Mouse (Mus musculus): ENCODE data around the gene Ppm1l.

DNA sequence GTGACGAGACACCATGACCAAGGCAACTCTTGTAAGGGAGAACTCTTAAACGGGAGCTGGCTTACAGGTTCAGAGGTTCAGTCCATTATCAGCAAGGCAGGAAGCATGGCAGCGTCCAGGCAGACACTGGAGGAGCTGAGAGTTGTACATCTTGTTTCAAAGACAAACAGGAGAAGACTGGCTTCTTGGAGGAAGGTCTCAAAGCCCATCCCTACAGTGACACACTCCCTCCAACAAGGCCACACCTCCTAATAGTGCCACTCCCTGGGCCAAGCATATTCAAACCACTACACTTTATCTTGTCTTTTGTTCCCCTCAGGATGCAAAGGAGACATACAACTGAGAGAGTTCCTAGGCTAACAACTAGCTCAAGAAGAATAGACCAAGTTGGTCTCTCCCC lies 279.5 kb downstream of the Ppm1l start:
- TF ChIP-seq CTCF (conservative IDR thresholded peaks at IDR 0.05; ENCODE audit: low read length) (no peak), POU5F1 (IDR thresholded peaks at IDR 0.05; ENCODE audit: borderline replicate concordance, low read length) (no peak), NANOG (IDR thresholded peaks at IDR 0.05; ENCODE audit: borderline replicate concordance, low read length) (no peak)
